Mouse (Mus musculus): ENCODE measurements at regions not wholly inside any gene's neighbourhood (a gene's known extent, or its start where the extent isn't known, plus 50 kb on each side); places are given as distances from the start of the nearest gene placed in this dataset.

DNA sequence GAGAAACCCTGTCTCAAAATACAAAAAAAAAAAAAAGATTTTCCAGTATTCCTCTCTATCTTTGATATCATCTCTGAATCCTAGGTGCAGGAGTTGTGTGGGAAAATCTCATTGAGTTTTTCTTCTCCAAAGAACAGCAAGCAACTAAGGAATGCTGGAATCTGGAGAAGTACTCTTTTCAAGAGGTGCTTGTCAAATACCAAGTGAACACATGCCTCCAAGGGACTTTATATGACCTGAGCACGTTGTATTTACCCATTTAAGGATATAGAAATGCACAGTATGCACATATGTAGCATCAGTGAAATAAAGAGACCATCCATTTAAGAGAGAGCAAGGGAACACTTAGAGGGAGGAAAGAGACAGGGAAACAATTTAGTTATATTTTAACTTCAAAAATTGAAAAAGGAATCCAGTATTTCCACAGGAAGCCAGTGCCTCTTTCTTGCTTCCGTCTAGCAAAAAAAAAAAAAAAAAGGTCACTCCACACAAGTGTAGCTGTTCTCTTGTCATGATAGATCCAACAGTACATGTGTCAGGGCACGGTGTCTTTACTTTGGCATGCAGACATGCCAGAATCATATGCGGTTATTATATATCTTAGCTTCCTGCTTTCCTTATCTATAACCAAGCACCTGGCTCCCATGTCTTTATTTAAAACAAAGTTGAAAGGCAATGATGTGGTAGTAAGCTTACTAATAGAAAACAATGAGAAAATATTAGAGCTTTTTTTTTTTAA lies 212.1 kb upstream of the Etaa1 start:
- DNase-seq (ENCODE audit: low spot score): no peak

DNA sequence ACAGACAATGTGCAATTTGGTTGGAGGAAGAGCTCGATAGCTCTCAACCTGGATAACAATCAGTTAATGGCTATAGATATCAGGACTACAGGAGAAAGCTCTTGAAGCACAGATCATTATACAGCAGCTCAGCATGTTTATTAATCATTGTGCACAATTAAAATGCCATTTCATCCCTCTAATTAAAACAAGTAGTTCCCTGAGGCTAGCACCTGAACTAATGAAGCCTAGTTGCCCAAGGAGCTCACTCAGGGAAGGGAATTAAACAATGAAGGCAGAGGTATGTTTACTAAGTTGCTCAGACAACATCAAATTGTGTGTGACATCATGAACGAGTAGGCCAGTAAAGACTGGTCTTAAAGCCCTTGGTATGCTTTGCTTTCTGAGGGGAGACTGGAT lies 210.3 kb upstream of the Etaa1 start:
- no peak for DNase-seq (ENCODE audit: low spot score)

- no peak for DNase-seq (ENCODE audit: low spot score)
These were observed 209.7 kb upstream of the Etaa1 start for GRCm38 (mm10) chr11:18163156-18164024.

GRCm38 (mm10) chr11:18156506-18156905 lies 202.8 kb upstream of the Etaa1 start:
- no peak for DNase-seq (ENCODE audit: low spot score)

- DNase-seq (ENCODE audit: low spot score): peak; percentile 28
These were observed 198.3 kb upstream of the Etaa1 start for GRCm38 (mm10) chr11:18151788-18152563.

- DNase-seq (ENCODE audit: low spot score): no peak
These were observed 197.7 kb upstream of the Etaa1 start for GRCm38 (mm10) chr11:18151369-18151768.

DNA sequence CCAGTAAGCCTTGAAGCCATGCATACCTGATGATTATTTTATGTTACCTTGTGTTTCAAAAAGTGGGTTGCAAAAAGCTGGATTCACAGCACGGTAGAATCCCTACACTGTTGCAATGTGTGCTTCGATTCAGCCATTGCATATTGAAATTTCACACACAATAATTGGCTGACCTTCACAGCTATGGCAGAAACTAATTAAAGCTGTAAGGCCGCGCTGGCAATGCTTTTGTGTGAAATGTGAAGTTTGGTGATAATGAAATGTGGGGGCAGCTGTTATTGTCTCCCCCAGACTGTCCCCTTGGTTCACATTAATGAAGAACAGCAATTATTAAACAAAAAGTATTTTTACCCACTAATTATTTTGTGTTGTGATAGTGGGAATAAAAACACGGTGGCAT lies 173.8 kb upstream of the Etaa1 start:
- DNase-seq (ENCODE audit: low spot score): no peak

DNA sequence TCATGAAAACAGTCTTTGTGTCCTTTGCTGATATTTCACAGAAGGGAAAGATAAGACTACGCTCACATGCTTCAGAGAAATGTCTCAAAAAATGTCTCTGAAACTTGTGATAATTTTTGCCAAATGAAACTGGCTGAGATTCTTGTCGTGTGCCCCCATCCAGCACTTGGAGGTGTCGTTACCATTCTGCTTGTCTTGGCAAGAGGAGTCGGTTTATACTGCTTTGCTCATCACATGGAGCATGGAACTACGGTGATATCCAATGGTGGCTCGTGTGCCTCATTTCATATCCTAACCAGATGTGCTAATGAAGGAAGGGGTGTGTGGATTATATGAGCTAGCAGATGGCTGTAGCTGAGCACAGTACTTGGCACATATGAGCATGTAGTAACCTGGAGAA lies 169.4 kb upstream of the Etaa1 start:
- no peak for DNase-seq (ENCODE audit: low spot score)

- no peak for DNase-seq (ENCODE audit: low spot score)
These were observed 168.9 kb upstream of the Etaa1 start for GRCm38 (mm10) chr11:18122616-18123015.

GRCm38 (mm10) chr11:18115693-18116450 lies 162.2 kb upstream of the Etaa1 start:
- DNase-seq (ENCODE audit: low spot score): no peak

- DNase-seq (ENCODE audit: low spot score): no peak
These were observed 149.2 kb upstream of the Etaa1 start for GRCm38 (mm10) chr11:18102841-18103240.

DNA sequence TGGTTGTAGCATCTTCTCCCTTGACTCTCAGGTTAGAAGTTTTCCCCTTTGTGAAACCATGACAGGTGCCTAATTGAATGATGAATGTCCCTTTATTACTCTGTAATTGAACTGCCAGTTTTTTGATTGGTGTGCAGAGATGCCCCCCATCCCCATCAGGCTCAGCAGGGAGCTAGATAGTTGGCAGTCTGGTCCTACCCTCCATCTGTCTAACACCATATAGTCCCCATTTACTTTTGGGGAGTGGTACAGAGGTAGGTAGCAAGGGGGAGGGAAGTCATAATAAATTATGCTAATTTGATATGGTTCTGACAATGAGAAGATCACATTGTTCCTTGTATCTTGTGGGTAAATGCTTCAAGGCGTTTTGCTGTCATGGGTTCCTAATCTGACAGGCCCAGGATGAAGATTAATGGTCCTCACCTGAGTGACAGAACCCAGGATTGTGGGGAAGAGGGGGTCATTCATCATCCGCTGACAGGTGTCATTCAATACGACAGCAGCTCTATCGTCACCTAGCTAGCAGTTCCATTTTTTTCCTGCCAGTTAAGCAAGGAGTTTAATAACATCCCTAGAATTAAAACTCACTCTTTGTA lies 122.3 kb upstream of the Etaa1 start:
- no peak for DNase-seq (ENCODE audit: low spot score)

GRCm38 (mm10) chr11:18070586-18071306 lies 117.1 kb upstream of the Etaa1 start:
- no peak for DNase-seq (ENCODE audit: low spot score)

DNA sequence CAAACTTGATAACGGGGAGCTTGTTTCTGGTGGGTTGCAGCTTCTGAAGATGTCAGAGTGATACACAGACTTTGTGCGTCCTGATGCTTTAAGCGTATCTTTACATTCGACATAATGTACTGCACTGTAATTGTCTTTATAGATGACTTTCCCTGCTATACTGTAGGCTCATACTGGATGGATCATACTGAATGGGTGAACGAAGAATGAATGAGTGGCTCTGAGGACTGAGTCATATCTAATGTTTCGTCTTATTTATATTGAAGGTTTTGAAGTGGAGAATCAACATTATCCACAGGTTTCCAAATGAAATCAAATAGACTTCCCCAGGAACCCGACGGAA lies 116.3 kb upstream of the Etaa1 start:
- DNase-seq (ENCODE audit: low spot score): no peak

DNA sequence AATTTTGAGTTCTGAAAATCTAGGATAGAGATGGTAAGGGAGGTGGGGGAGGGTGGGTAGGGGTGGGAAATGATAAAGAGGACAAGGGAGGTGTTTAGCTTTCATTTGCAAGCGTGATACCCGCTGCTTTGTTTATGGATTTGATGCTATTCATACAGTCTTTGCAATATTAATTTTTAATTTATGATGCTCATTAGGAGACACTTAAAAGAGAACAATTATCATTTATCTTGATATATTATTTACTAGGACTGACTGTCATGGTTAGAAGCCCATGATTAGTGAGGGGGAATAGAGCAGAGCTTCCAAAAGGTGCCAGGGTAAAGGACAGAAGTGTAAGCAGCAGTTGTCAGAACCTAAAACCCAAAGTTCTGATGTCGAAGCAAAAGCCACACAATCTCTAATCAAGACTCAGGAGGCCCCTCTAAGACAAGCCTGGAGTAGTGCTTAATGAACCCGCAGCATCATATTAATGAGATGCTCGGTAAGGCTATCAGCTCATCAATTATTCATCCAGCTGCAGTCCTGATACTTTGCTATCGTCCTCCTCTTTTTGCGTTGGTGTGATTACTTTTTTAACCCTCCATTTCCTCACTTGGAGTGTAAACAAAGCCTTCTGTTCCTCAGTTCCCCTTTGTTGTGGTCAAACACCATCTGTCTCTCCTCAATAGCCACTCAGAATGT lies 115.8 kb upstream of the Etaa1 start:
- no peak for DNase-seq (ENCODE audit: low spot score)

GRCm38 (mm10) chr11:18068085-18068484 lies 114.4 kb upstream of the Etaa1 start:
- DNase-seq (ENCODE audit: low spot score): no peak

GRCm38 (mm10) chr11:18067676-18068075 lies 114.0 kb upstream of the Etaa1 start:
- DNase-seq (ENCODE audit: low spot score): no peak

DNA sequence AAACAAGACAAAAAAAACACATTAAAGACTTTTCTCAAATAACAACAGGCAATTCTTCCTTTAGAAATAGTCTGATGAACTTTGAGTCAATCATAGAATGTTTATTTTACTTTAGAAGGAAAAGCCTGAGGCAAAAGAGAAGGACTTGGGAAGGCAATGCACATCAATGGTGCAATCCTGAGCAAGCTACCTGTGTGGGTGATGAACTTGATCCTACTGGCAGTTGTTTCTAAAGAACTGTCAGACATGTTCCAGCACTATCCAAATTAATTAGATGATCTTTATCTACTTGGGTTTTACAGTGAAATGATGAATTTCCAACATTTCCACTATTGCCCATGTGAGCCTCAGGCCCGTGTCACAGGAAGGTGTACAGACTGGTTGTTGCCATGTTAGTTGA lies 87.9 kb upstream of the Etaa1 start:
- no peak for DNase-seq (ENCODE audit: low spot score)

GRCm38 (mm10) chr11:18031049-18031448 lies 77.4 kb upstream of the Etaa1 start:
- DNase-seq (ENCODE audit: low spot score): no peak

GRCm38 (mm10) chr11:18022065-18022464 lies 68.4 kb upstream of the Etaa1 start:
- DNase-seq (ENCODE audit: low spot score): no peak
